Mouse (Mus musculus): ENCODE results near the gene Hdac4. TPM values are rescaled to one million over a fixed set of nuclear protein-coding genes. Genes with fewer than 3 reads are reported as not detected.

The Hdac4 gene
- polyA plus RNA-seq, 1 experiment, result 35.1 TPM

- no peak for TF ChIP-seq CTCF (IDR thresholded peaks at IDR 0.05; ENCODE audit: extremely low read depth, insufficient read depth, low read length)
- no peak for TF ChIP-seq POLR2A (IDR thresholded peaks at IDR 0.05; ENCODE audit: extremely low read depth, insufficient read depth, low read length)
- Histone ChIP-seq H3K27ac (ENCODE audit: insufficient read depth, low read length) (no peak overlapping the region), H3K4me3 (ENCODE audit: insufficient read depth, low read length) (no peak overlapping the region), H3K4me1 (ENCODE audit: control insufficient read depth, insufficient read depth, low read length) (peaks cover 4% of the 10 kb centered on the region)
Measured at GRCm38 (mm10) chr1:91985783-91986182, 209.7 kb downstream of the Hdac4 start.

- TF ChIP-seq CTCF (IDR thresholded peaks at IDR 0.05; ENCODE audit: extremely low read depth, insufficient read depth, low read length) (no peak), POLR2A (IDR thresholded peaks at IDR 0.05; ENCODE audit: extremely low read depth, insufficient read depth, low read length) (no peak)
- H3K4me1 ChIP-seq (ENCODE audit: control insufficient read depth, insufficient read depth, low read length), result peaks cover 4% of the 10 kb centered on the region
- no peak overlapping the region for H3K4me3 ChIP-seq (ENCODE audit: insufficient read depth, low read length)
- H3K27ac ChIP-seq (ENCODE audit: insufficient read depth, low read length), result no peak overlapping the region
Measured at GRCm38 (mm10) chr1:91984507-91984906, 211.0 kb downstream of the Hdac4 start.

- Histone ChIP-seq H3K4me3 (ENCODE audit: insufficient read depth, low read length) (no peak overlapping the region), H3K4me1 (ENCODE audit: control insufficient read depth, insufficient read depth, low read length) (no peaks in the 10 kb centered on the region; the same call in 1 of the 2 replicates)
Measured at GRCm38 (mm10) chr1:91981381-91981780, 214.1 kb downstream of the Hdac4 start.

GRCm38 (mm10) chr1:91978443-91978842 is 217.1 kb downstream of the Hdac4 start:
- Histone ChIP-seq H3K4me1 (ENCODE audit: control insufficient read depth, insufficient read depth, low read length) (no peaks in the 10 kb centered on the region; the same call in 1 of the 2 replicates), H3K4me3 (ENCODE audit: insufficient read depth, low read length) (no peak overlapping the region), H3K27ac (ENCODE audit: insufficient read depth, low read length) (no peak overlapping the region)
- TF ChIP-seq CTCF (IDR thresholded peaks at IDR 0.05; ENCODE audit: extremely low read depth, insufficient read depth, low read length), result no peak

More at GRCm38 (mm10) chr1:91981381-91981780, 214.1 kb downstream of the Hdac4 start:
- no peak overlapping the region for H3K27ac ChIP-seq (ENCODE audit: insufficient read depth, low read length)
- TF ChIP-seq POLR2A (IDR thresholded peaks at IDR 0.05; ENCODE audit: extremely low read depth, insufficient read depth, low read length) (no peak), CTCF (IDR thresholded peaks at IDR 0.05; ENCODE audit: extremely low read depth, insufficient read depth, low read length) (0 out of 2 replicates have a peak, but pooled peaks have one; percentile 4)

- Histone ChIP-seq H3K4me3 (ENCODE audit: insufficient read depth, low read length) (no peak overlapping the region), H3K27ac (ENCODE audit: insufficient read depth, low read length) (no peak overlapping the region), H3K4me1 (ENCODE audit: control insufficient read depth, insufficient read depth, low read length) (no peaks in the 10 kb centered on the region)
- TF ChIP-seq POLR2A (IDR thresholded peaks at IDR 0.05; ENCODE audit: extremely low read depth, insufficient read depth, low read length), result no peak
- TF ChIP-seq CTCF (IDR thresholded peaks at IDR 0.05; ENCODE audit: extremely low read depth, insufficient read depth, low read length), result peak; percentile 80
Measured at GRCm38 (mm10) chr1:91968710-91969379, 226.7 kb downstream of the Hdac4 start.

- no peak for TF ChIP-seq POLR2A (IDR thresholded peaks at IDR 0.05; ENCODE audit: extremely low read depth, insufficient read depth, low read length)
- no peak for TF ChIP-seq CTCF (IDR thresholded peaks at IDR 0.05; ENCODE audit: extremely low read depth, insufficient read depth, low read length)
- H3K4me3 ChIP-seq (ENCODE audit: insufficient read depth, low read length), result no peak overlapping the region
- no peaks in the 10 kb centered on the region for H3K4me1 ChIP-seq (ENCODE audit: control insufficient read depth, insufficient read depth, low read length)
- H3K27ac ChIP-seq (ENCODE audit: insufficient read depth, low read length), result no peak overlapping the region
Measured at GRCm38 (mm10) chr1:91967041-91967440, 228.5 kb downstream of the Hdac4 start.

- Histone ChIP-seq H3K4me1 (ENCODE audit: control insufficient read depth, insufficient read depth, low read length) (peaks cover 4% of the 10 kb centered on the region; the same call in 1 of the 2 replicates), H3K4me3 (ENCODE audit: insufficient read depth, low read length) (no peak overlapping the region)
- TF ChIP-seq POLR2A (IDR thresholded peaks at IDR 0.05; ENCODE audit: extremely low read depth, insufficient read depth, low read length) (no peak), CTCF (IDR thresholded peaks at IDR 0.05; ENCODE audit: extremely low read depth, insufficient read depth, low read length) (no peak)
Measured at GRCm38 (mm10) chr1:91964486-91965335, 230.8 kb downstream of the Hdac4 start.

GRCm38 (mm10) chr1:91962256-91962655 is 233.2 kb downstream of the Hdac4 start:
- H3K27ac ChIP-seq (ENCODE audit: insufficient read depth, low read length), result no peak overlapping the region
- H3K4me3 ChIP-seq (ENCODE audit: insufficient read depth, low read length), result no peak overlapping the region
- TF ChIP-seq CTCF (IDR thresholded peaks at IDR 0.05; ENCODE audit: extremely low read depth, insufficient read depth, low read length) (peak; percentile 53), POLR2A (IDR thresholded peaks at IDR 0.05; ENCODE audit: extremely low read depth, insufficient read depth, low read length) (no peak)
- H3K4me1 ChIP-seq (ENCODE audit: control insufficient read depth, insufficient read depth, low read length), result peaks cover 4% of the 10 kb centered on the region; the same call in 1 of the 2 replicates

More at GRCm38 (mm10) chr1:91964486-91965335, 230.8 kb downstream of the Hdac4 start:
- no peak overlapping the region for H3K27ac ChIP-seq (ENCODE audit: insufficient read depth, low read length)

- TF ChIP-seq CTCF (IDR thresholded peaks at IDR 0.05; ENCODE audit: extremely low read depth, insufficient read depth, low read length), result no peak
- TF ChIP-seq POLR2A (IDR thresholded peaks at IDR 0.05; ENCODE audit: extremely low read depth, insufficient read depth, low read length), result no peak
- H3K4me3 ChIP-seq (ENCODE audit: insufficient read depth, low read length), result no peak overlapping the region
- H3K27ac ChIP-seq (ENCODE audit: insufficient read depth, low read length), result no peak overlapping the region
- peaks cover 4% of the 10 kb centered on the region; the same call in 1 of the 2 replicates for H3K4me1 ChIP-seq (ENCODE audit: control insufficient read depth, insufficient read depth, low read length)
Measured at GRCm38 (mm10) chr1:91961231-91961630, 234.3 kb downstream of the Hdac4 start.
